Mouse (Mus musculus): Measurements from ENCODE around the gene Olfr823. TPM values are rescaled to one million over a fixed set of nuclear protein-coding genes. Genes with fewer than 3 reads are reported as not detected.
"Not testable (repeated sequence)": the region's sequence is repeated elsewhere in the genome, so short reads cannot be mapped to it uniquely, and the experiment has no call there.

Olfr823 gene
- not detected in 2 replicates for polyA plus RNA-seq (2014; fragmentation: Nextera tagmentation; extraction: Ambion mirVana)

DNA sequence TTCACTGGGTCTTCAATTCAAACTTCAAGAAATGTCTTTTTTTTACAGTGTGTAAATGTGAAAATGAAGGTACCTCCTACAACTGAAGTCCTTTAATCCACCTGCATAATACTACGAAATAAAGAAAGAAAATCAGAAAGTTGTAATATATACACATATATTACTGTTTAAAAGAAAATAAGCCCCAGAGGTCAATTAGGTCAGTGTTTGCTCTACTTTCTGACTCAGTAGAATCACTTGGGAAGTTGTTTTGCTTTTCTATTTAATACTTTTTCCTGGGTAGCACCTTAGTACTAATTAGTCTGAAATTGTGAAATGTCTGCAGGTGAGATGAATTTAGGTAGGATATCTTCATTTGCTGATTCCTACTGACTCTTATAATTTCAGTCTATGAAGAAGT, at the start of gene Olfr823:
Gene Olfr823 (minus strand): TSS at position 101 of the 400 bp plus-strand sequence.
- H3K4me2 ChIP-seq (replicated peaks); H3K4me3 ChIP-seq (replicated peaks; ENCODE audit: low read length); H3K27me3 ChIP-seq (ENCODE audit: control insufficient read depth, insufficient read depth, low read length); H3K9ac ChIP-seq; H3K27ac ChIP-seq; ATAC-seq (ENCODE audit: low FRiP score); H3K9me3 ChIP-seq (ENCODE audit: control insufficient read depth, low read length); H3K4me1 ChIP-seq (replicated peaks; ENCODE audit: control insufficient read depth, insufficient read depth, low read length); H3K36me3 ChIP-seq (replicated peaks; ENCODE audit: control insufficient read depth, insufficient read depth); DNase-seq (ENCODE audit: low spot score): not testable (repeated sequence)
- WGBS = 90% methylated on average over 1 of the region's 1 CpGs

DNA sequence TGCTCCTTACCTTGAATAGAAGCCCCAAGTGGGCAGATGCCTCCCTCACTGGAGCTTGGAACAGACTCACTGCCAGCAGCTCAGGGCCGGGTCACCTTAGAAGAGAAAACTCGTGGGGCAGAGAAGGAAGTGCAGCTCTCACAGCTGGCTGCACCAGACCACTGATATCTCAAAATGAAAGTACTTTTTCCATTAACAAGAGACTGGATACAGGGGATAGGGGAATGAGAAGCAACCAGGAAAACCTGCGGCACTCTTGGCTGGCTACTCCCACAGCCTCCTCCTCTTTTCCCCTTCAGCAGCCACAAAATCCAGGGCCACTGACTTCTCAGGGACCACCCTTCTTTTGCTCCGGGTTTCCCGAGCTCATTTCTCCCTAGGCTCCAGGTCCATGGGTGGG, 28.9 kb upstream of the Olfr823 start:
- Histone ChIP-seq H3K9me3 (ENCODE audit: control insufficient read depth, low read length) (no peaks in the 10 kb centered on the region), H3K4me1 (replicated peaks; ENCODE audit: control insufficient read depth, insufficient read depth, low read length) (no peaks in the 10 kb centered on the region), H3K36me3 (replicated peaks; ENCODE audit: control insufficient read depth, insufficient read depth) (no peaks in the 10 kb centered on the region), H3K4me3 (replicated peaks; ENCODE audit: low read length) (no peak overlapping the region), H3K27me3 (ENCODE audit: control insufficient read depth, insufficient read depth, low read length) (no peaks in the 10 kb centered on the region), H3K9ac (no peak overlapping the region), H3K4me2 (replicated peaks) (no peak overlapping the region), H3K27ac (no peak overlapping the region)
- DNase-seq (ENCODE audit: low spot score) (no peak), ATAC-seq (ENCODE audit: low FRiP score) (no peak)
- WGBS = 78% methylated on average over 5 of the region's 5 CpGs

DNA sequence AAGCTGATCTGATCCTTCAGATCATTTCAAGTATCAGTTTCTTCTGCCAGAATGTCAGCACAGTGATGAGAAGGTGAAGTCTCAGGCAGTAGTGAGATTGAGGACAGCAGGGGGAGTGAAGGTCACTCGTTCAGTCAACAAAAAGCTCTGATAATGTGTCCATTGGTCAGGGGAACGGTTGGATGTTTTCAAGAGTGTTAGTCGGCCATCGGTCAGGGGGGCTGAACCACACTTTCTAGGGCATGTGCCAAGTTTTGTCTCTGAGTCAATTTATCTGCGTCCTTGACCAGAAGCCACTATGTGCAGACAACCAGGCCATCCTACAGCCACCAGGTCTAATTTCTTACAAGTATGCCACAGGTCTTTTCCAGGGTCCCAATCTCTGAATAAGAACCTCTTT, 27.3 kb upstream of the Olfr823 start:
- H3K27ac ChIP-seq; H3K9ac ChIP-seq; DNase-seq (ENCODE audit: low spot score); ATAC-seq (ENCODE audit: low FRiP score); H3K36me3 ChIP-seq (replicated peaks; ENCODE audit: control insufficient read depth, insufficient read depth); H3K27me3 ChIP-seq (ENCODE audit: control insufficient read depth, insufficient read depth, low read length); H3K9me3 ChIP-seq (ENCODE audit: control insufficient read depth, low read length); H3K4me1 ChIP-seq (replicated peaks; ENCODE audit: control insufficient read depth, insufficient read depth, low read length); H3K4me3 ChIP-seq (replicated peaks; ENCODE audit: low read length); H3K4me2 ChIP-seq (replicated peaks): not testable (repeated sequence)
- 95% methylated on average over 5 of the region's 5 CpGs for WGBS

DNA sequence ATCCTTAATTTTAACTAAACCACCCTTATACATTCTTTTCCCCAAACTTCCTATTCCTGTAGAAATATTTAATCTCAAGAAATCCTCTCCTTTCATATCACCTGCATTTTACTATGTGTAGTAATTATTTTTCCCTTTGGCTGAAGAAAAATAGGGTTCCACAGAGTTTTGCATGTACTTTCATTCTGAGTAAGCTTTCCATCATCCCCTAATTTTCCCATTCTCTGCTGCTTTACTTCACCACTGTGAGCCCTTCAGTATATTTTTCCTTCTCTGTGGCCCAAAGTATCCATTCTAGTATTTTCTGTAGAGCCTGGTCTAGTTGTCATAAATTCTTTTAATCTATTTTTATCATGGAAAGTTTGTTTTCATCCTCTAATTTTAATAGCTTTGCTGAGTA, 19.6 kb upstream of the Olfr823 start:
- no peaks in the 10 kb centered on the region for H3K36me3 ChIP-seq (replicated peaks; ENCODE audit: control insufficient read depth, insufficient read depth)
- no peaks in the 10 kb centered on the region for H3K9me3 ChIP-seq (ENCODE audit: control insufficient read depth, low read length)
- no peak for DNase-seq (ENCODE audit: low spot score)
- H3K27ac ChIP-seq = no peak overlapping the region
- no peaks in the 10 kb centered on the region for H3K4me1 ChIP-seq (replicated peaks; ENCODE audit: control insufficient read depth, insufficient read depth, low read length)
- H3K4me3 ChIP-seq (replicated peaks; ENCODE audit: low read length) = no peak overlapping the region
- H3K4me2 ChIP-seq (replicated peaks) = no peak overlapping the region
- no peak for ATAC-seq (ENCODE audit: low FRiP score)
- H3K9ac ChIP-seq = no peak overlapping the region
- H3K27me3 ChIP-seq (ENCODE audit: control insufficient read depth, insufficient read depth, low read length) = no peaks in the 10 kb centered on the region

DNA sequence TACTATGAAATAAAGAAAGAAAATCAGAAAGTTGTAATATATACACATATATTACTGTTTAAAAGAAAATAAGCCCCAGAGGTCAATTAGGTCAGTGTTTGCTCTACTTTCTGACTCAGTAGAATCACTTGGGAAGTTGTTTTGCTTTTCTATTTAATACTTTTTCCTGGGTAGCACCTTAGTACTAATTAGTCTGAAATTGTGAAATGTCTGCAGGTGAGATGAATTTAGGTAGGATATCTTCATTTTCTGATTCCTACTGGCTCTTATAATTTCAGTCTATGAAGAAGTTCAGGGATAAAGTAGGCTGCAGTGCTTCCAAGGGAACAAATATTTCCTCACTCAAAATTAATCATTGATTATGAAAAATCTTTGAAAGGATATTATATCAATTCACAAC, 14.7 kb upstream of the Olfr823 start, which contains the start of gene Olfr824:
Gene Olfr824 (minus strand): TSS at position 101 of the 400 bp plus-strand sequence.
- not testable (repeated sequence) for ATAC-seq (ENCODE audit: low FRiP score); H3K27me3 ChIP-seq (ENCODE audit: control insufficient read depth, insufficient read depth, low read length); H3K9me3 ChIP-seq (ENCODE audit: control insufficient read depth, low read length); H3K4me3 ChIP-seq (replicated peaks; ENCODE audit: low read length); H3K4me1 ChIP-seq (replicated peaks; ENCODE audit: control insufficient read depth, insufficient read depth, low read length); H3K36me3 ChIP-seq (replicated peaks; ENCODE audit: control insufficient read depth, insufficient read depth); H3K27ac ChIP-seq; H3K4me2 ChIP-seq (replicated peaks); H3K9ac ChIP-seq; DNase-seq (ENCODE audit: low spot score)

DNA sequence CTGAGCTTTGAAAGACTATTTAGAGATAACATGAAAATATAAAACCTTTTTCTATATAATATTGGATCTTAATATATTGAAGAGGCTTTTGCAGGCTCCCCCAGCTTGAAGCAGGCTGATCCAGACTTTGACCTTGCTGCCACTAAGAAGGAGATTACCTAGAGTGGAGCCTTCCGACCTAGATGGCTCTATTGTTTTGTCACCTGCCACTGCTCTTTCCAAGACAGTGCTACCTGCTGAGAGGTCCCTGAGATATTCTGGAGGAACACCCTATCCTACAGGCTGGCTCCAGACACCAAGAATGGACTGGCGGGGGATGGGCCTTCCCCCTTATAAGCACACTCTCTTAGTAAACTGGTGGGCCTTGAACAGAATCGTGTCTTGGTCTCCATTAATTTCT, 862 bp upstream of the Olfr823 start:
- H3K4me1 ChIP-seq (replicated peaks; ENCODE audit: control insufficient read depth, insufficient read depth, low read length) = not testable (repeated sequence)

DNA sequence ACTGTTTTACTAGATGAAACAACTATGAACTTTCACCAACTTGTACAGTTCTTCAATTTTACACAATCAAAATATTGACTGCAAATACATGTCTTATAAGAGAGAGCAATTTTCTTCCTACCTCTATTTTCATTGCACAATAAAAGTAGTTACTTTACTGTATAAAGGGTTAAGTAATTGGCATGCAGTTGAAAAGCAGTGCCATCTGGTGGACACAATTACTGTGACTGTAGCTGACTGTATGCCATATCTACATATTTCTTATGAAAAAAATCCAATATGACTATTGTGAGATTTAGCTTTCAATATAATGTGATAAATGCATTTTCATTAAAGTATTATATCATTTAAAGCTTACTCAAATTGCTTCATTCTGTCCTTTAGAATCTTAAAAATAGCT, 19.1 kb downstream of the Olfr823 start:
- DNase-seq (ENCODE audit: low spot score) (peak; percentile 58), ATAC-seq (ENCODE audit: low FRiP score) (no peak)
- Histone ChIP-seq H3K27ac (no peak overlapping the region), H3K9ac (no peak overlapping the region), H3K27me3 (ENCODE audit: control insufficient read depth, insufficient read depth, low read length) (no peaks in the 10 kb centered on the region), H3K4me3 (replicated peaks; ENCODE audit: low read length) (no peak overlapping the region), H3K9me3 (ENCODE audit: control insufficient read depth, low read length) (no peaks in the 10 kb centered on the region), H3K4me2 (replicated peaks) (no peak overlapping the region), H3K4me1 (replicated peaks; ENCODE audit: control insufficient read depth, insufficient read depth, low read length) (no peaks in the 10 kb centered on the region), H3K36me3 (replicated peaks; ENCODE audit: control insufficient read depth, insufficient read depth) (no peaks in the 10 kb centered on the region)

More for the DNA sequence above, 862 bp upstream of the Olfr823 start:
- H3K27me3 ChIP-seq (ENCODE audit: control insufficient read depth, insufficient read depth, low read length); H3K4me3 ChIP-seq (replicated peaks; ENCODE audit: low read length); ATAC-seq (ENCODE audit: low FRiP score); H3K9ac ChIP-seq; H3K9me3 ChIP-seq (ENCODE audit: control insufficient read depth, low read length); DNase-seq (ENCODE audit: low spot score); H3K27ac ChIP-seq; H3K4me2 ChIP-seq (replicated peaks); H3K36me3 ChIP-seq (replicated peaks; ENCODE audit: control insufficient read depth, insufficient read depth): not testable (repeated sequence)
- 62% methylated on average over 3 of the region's 3 CpGs for WGBS

DNA sequence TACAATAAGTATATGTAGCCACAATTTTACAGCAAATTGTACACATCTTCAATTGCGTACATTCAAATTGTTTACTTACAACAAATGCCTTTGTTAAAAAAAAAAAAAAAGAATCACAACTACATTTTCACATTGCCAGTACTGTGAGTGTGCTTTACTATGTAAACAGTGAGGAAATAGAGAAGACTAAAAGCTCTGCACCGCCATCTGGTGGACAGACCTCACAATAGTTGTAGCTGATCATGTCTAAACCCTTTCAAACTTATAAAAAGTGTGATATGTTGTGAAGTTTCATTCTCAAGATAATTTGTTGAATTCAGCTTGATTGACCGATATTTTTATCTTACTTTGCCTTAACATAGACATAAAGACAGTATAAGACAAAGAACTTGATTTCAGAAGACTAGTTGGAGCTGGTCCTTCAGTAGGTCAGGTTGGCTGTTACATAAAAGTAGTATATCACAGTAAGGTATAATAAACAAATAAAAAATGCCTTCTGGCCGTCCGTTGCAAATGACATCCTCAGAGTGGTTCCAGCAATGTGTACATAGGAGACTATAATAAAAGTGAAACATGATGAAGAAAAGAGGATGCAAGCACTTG, 22.2 kb downstream of the Olfr823 start:
- whole genome bisulfite sequencing = 28% methylated on average over 5 of the region's 5 CpGs
- ATAC-seq (ENCODE audit: low FRiP score) (0 out of 2 replicates have a peak, but pooled peaks have one; percentile 66), DNase-seq (ENCODE audit: low spot score) (peak; percentile 86)
- no peak overlapping the region for H3K4me2 ChIP-seq (replicated peaks)
- H3K36me3 ChIP-seq (replicated peaks; ENCODE audit: control insufficient read depth, insufficient read depth) = no peaks in the 10 kb centered on the region
- no peaks in the 10 kb centered on the region for H3K9me3 ChIP-seq (ENCODE audit: control insufficient read depth, low read length)
- H3K9ac ChIP-seq = no peak overlapping the region
- no peak overlapping the region for H3K4me3 ChIP-seq (replicated peaks; ENCODE audit: low read length)
- no peak overlapping the region for H3K27ac ChIP-seq
- H3K4me1 ChIP-seq (replicated peaks; ENCODE audit: control insufficient read depth, insufficient read depth, low read length) = no peaks in the 10 kb centered on the region
- H3K27me3 ChIP-seq (ENCODE audit: control insufficient read depth, insufficient read depth, low read length) = no peaks in the 10 kb centered on the region

DNA sequence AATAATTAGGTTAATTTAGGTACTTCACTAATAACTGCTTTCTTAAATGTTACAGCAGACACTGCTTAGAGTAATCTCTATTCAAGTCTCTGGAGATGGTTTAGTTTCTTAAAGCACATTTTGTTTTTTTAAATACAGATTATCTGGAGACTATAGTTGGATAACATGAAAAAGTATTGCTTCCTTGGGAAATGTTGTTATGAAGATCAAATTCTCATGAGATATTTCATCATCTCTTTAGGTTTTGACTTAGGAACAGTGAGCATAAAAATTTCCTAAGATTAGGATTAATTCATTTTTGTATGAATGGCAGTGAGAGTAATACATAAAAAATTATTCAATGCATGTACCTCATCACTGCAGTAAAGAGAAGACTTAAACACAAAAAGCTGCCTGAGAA, 44.3 kb downstream of the Olfr823 start, which contains the start of gene Olfr822:
Gene Olfr822 (plus strand): TSS at position 301 of the 400 bp plus-strand sequence.
- H3K4me2 ChIP-seq (replicated peaks) = no peak within 1 kb of the TSS
- no peak within 1 kb of the TSS for H3K4me3 ChIP-seq (replicated peaks; ENCODE audit: low read length)
- H3K27me3 ChIP-seq (ENCODE audit: control insufficient read depth, insufficient read depth, low read length) = no peaks in the 10 kb centered on the region
- H3K9ac ChIP-seq = no peak within 1 kb of the TSS
- DNase-seq (ENCODE audit: low spot score) = no peak
- no peaks in the 10 kb centered on the region for H3K4me1 ChIP-seq (replicated peaks; ENCODE audit: control insufficient read depth, insufficient read depth, low read length)
- no peak for ATAC-seq (ENCODE audit: low FRiP score)
- H3K27ac ChIP-seq = no peak within 1 kb of the TSS
- no peaks in the 10 kb centered on the region for H3K36me3 ChIP-seq (replicated peaks; ENCODE audit: control insufficient read depth, insufficient read depth)
- no peaks in the 10 kb centered on the region for H3K9me3 ChIP-seq (ENCODE audit: control insufficient read depth, low read length)
